Mouse (Mus musculus) kidney, postnatal 0 days (tissue): ENCODE results near the gene Olfr1423. TPM values are rescaled to one million over a fixed set of nuclear protein-coding genes. Genes with fewer than 3 reads are reported as not detected.
A peak's percentile ranks its signal among the peaks of the same experiment; 100 is the strongest.

Experiments
- ATAC-seq: fragments of 200-750 bp; cut with Nextera tagmentation; replicated peaks from 2 replicates; pipeline ENCODE4 v1.8.0; 2017; ENCODE audit warnings: low read depth, moderate number of reproducible peaks, moderate TSS enrichment, moderate library complexity; ENCODE audit not compliant: low FRiP score
- DNase-seq: peaks from one replicate; pipeline ENCODE4 v3.0.0-alpha.2; 2016; ENCODE audit warnings: low spot score
- H3K27ac ChIP-seq: fragments of 300-500 bp; sonication (generic); 2 replicates; pipeline ENCODE4 v1.5.1; 2014; ENCODE audit warnings: mild to moderate bottlenecking
- H3K27me3 ChIP-seq: fragments of 300-500 bp; sonication (generic); 2 replicates; pipeline ENCODE4 v1.6.1; 2014; ENCODE audit warnings: low read length, mixed read lengths; ENCODE audit not compliant: insufficient read depth
- H3K36me3 ChIP-seq: fragments of 300-500 bp; sonication (generic); 2 replicates; pipeline ENCODE4 v1.6.1; 2014; ENCODE audit warnings: low read length, mixed read lengths; ENCODE audit not compliant: insufficient read depth
- H3K4me1 ChIP-seq: fragments of 300-500 bp; sonication (generic); replicated peaks from 2 replicates; pipeline ENCODE4 v1.6.1; 2014; ENCODE audit warnings: antibody characterized with exemption, low read length, mixed read lengths; ENCODE audit not compliant: insufficient read depth
- H3K4me2 ChIP-seq: fragments of 300-500 bp; sonication (generic); 2 replicates; pipeline ENCODE4 v1.6.1; 2014; ENCODE audit warnings: mild to moderate bottlenecking, low read length, moderate library complexity, mixed read lengths
- H3K4me3 ChIP-seq: fragments of 300-500 bp; sonication (generic); replicated peaks from 2 replicates; pipeline ENCODE4 v1.5.1; 2014; ENCODE audit warnings: low read depth, low read length
- H3K9ac ChIP-seq: fragments of 300-500 bp; sonication (generic); 2 replicates; pipeline ENCODE4 v1.6.1; 2014; ENCODE audit warnings: low read depth, low read length
- H3K9me3 ChIP-seq: fragments of 300-500 bp; sonication (generic); replicated peaks from 2 replicates; pipeline ENCODE4 v1.6.1; 2016; ENCODE audit warnings: low read length, inconsistent platforms, mixed read lengths
- CTCF ChIP-seq: IDR thresholded peaks from 2 replicates; pipeline ENCODE4 v1.5.1; 2016; ENCODE audit warnings: antibody characterized with exemption, low read depth, mild to moderate bottlenecking, moderate library complexity
- WGBS: fragments of 180-500 bp; shearing (Covaris S2); extraction: QIAGEN DNeasy Blood & Tissue Kit; methylation state at CpG from one replicate; pipeline ENCODE4 v1.1.7; 2014; 5-methylcytosine and 5-hydroxymethylcytosine counted together
- polyA plus RNA-seq: library from polyadenylated mRNA; unstranded; fragments of >200 nt; fragmentation: Nextera tagmentation; extraction: Ambion mirVana; gene quantifications from 2 replicates; pipeline ENCODE4 v1.2.1, GENCODE M21; 2015

Gene Olfr1423
- polyA plus RNA-seq, 1 experiment from 2014 or later, result not detected

DNA sequence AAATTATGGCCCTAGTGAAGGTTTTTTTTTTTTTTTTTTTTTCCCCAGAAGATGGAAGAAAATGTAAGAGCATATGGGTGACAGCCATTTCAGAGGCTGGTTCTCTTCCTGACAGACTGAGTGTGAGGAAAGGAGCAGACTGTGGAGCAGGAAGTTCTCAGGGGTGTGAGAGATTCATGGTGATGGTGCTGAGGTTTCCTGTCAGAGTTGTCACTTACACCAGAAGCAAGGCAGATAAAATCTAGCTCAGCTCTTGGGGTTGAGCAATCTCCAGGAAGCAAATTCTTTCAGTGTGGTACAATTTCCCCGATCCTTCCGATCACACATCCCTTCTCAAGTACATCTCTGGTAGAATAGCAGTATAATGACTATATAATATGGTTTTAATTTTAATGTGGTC lies 14.5 kb downstream of the Olfr1423 start:
- Histone ChIP-seq H3K27ac (no peak overlapping the region), H3K4me1 (no peaks in the 10 kb centered on the region), H3K27me3 (no peaks in the 10 kb centered on the region), H3K9ac (no peak overlapping the region), H3K36me3 (no peaks in the 10 kb centered on the region), H3K9me3 (no peaks in the 10 kb centered on the region), H3K4me2 (no peak overlapping the region), H3K4me3 (no peak overlapping the region)
- DNase-seq, result no peak
- ATAC-seq, result no peak
- 75% methylated on average over 2 of the region's 2 CpGs for WGBS
- no peak for TF ChIP-seq CTCF

DNA sequence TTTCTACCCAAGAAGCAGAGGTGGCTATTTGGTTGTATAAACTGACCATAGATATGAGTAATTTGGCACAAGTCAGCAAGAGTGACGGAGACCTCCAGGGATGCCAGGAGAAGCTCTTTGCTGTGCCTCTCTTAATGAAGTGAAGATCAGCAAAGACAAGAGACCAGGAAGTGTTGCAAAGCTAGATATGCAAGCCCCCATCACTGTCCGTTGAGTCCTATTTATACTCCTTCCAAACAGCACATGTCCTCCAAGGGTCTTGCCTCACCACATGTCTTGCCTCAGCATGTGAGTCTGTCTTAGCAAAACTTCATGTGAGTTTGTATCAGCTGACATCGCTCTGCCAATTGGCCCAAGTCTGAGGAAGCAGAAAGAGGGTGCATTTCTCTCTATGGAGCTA lies 15.8 kb downstream of the Olfr1423 start:
- no peak overlapping the region for H3K4me2 ChIP-seq
- no peak for TF ChIP-seq CTCF
- DNase-seq (no peak), ATAC-seq (no peak)
- no peak overlapping the region for H3K9ac ChIP-seq
- no peaks in the 10 kb centered on the region for H3K9me3 ChIP-seq
- no peak overlapping the region for H3K4me3 ChIP-seq
- 92% methylated on average over 3 of the region's 3 CpGs for WGBS
- no peak overlapping the region for H3K27ac ChIP-seq
- no peaks in the 10 kb centered on the region for H3K36me3 ChIP-seq
- no peaks in the 10 kb centered on the region for H3K27me3 ChIP-seq
- no peaks in the 10 kb centered on the region for H3K4me1 ChIP-seq

DNA sequence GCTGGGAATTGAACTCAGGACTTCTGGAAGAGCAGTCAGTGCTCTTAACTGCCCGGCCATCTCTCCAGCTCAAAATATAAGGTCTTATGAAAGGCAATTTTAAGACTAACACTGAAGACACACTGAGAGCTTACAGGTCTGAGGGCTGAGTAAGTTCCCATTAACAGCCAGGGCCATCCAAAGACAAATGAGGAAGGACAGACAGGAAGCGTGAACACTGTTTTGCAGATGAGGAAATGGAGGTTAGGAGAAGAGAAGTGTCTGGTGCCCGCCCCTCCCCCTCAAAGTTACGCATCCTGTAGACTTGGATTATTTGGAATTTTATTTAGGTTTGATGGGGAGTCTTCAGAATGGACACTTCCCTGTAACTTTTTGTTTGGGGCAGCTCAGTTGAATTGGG lies 17.0 kb downstream of the Olfr1423 start:
- H3K4me3 ChIP-seq, result no peak overlapping the region
- no peak for DNase-seq
- no peak overlapping the region for H3K9ac ChIP-seq
- no peak for TF ChIP-seq CTCF
- H3K27me3 ChIP-seq, result no peaks in the 10 kb centered on the region
- no peaks in the 10 kb centered on the region for H3K36me3 ChIP-seq
- no peak for ATAC-seq
- WGBS, result 80% methylated on average over 4 of the region's 4 CpGs
- H3K27ac ChIP-seq, result no peak overlapping the region
- no peak overlapping the region for H3K4me2 ChIP-seq
- no peaks in the 10 kb centered on the region for H3K4me1 ChIP-seq
- H3K9me3 ChIP-seq, result no peaks in the 10 kb centered on the region

DNA sequence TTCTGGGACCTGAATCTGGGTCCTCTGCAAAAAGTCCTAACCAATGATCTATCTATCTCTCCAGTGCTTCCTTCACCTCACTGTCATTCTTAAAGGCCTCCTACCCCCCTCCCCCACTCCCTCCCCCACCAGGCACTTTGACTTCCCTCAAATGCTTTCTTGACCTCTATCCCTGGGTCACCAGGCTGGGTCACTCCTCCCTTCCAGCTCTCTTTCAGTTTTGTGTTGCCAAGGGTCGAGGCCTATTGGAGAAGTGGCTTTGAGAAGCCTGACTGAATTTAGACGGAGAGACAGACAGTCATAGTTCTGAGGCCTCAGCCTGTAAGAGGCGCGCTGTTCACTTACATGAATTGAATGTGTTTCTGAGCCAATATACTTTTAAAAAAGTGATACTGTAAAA lies 24.9 kb downstream of the Olfr1423 start:
- 65% methylated on average over 4 of the region's 4 CpGs for WGBS
- Histone ChIP-seq H3K9ac (no peak overlapping the region), H3K4me3 (no peak overlapping the region), H3K9me3 (no peaks in the 10 kb centered on the region), H3K4me2 (no peak overlapping the region), H3K4me1 (no peaks in the 10 kb centered on the region), H3K27ac (no peak overlapping the region), H3K27me3 (no peaks in the 10 kb centered on the region), H3K36me3 (no peaks in the 10 kb centered on the region)
- TF ChIP-seq CTCF, result no peak
- DNase-seq, result no peak
- ATAC-seq, result no peak

DNA sequence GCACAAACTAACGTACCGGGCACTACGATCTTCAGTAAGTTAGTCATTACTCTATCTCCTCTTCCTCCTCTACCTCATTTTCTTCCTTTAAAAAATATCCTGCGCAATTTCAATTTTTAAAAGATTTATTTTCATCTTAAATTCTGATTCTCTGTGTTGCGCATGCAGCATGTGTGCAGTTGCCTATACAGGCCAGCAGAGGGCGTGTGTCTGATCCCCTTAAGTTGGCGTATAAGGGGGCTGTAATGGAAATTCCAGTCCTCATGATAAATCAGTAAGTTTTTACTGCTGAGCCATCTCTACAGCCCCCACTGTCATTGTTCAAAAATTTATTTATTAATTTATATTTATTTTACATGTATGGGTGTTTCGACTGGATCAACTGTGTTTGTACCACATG lies 25.4 kb downstream of the Olfr1423 start:
- Histone ChIP-seq H3K27ac (no peak overlapping the region), H3K36me3 (no peaks in the 10 kb centered on the region), H3K4me1 (no peaks in the 10 kb centered on the region), H3K9me3 (no peaks in the 10 kb centered on the region), H3K27me3 (no peaks in the 10 kb centered on the region), H3K4me2 (no peak overlapping the region), H3K4me3 (no peak overlapping the region), H3K9ac (no peak overlapping the region)
- peak; percentile 60 for TF ChIP-seq CTCF
- DNase-seq (no peak), ATAC-seq (no peak)
- 73% methylated on average over 8 of the region's 8 CpGs for WGBS

DNA sequence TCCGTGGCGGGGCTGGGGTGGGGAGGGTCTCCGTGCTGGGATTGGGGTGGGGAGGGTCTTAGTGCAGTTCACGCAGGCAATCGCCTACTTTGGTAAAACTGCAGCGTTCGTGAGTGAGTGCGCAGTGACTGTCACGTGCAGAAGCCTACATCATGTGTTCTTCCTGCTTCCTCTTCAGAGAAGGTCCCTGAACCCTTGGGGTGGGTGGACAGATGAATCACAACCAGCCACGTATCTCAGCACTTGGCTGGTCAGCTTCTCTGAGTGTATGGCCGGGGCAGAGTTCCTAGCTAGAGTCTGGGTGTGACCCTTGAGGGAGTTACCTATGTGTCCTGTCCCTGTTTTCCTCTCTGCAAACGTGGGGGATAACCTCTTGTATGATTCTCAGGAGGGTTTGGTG lies 27.9 kb downstream of the Olfr1423 start:
- no peak overlapping the region for H3K27ac ChIP-seq
- H3K36me3 ChIP-seq, result no peaks in the 10 kb centered on the region
- DNase-seq (peak; percentile 71), ATAC-seq (no peak)
- peak overlapping the region; percentile 24; the same call in 1 of the 2 replicates for H3K9ac ChIP-seq
- peak overlapping the region; percentile 76 for H3K4me2 ChIP-seq
- no peaks in the 10 kb centered on the region for H3K27me3 ChIP-seq
- TF ChIP-seq CTCF, result no peak
- H3K4me3 ChIP-seq, result peak overlapping the region; percentile 56
- no peaks in the 10 kb centered on the region for H3K9me3 ChIP-seq
- no peaks in the 10 kb centered on the region for H3K4me1 ChIP-seq
- WGBS, result 0% methylated on average over 12 of the region's 12 CpGs

DNA sequence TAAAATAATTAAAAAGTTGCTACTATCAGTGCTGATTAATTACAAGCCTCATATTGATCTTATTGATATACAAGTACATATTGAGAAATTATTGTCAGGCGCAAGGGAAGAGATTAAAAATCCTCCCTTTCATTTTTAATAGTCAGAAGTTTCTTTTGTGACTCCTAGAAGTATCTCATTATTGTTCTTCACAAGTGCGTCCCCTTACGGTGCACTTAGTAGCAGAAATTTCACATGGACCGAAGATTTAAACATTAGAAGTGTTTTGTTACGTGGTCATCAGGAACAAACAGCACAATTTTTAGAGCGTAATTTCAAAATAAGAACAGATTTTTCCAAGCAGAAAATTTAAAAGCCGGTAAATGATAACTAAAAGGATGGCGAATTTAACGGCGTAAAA lies 28.5 kb downstream of the Olfr1423 start:
- TF ChIP-seq CTCF, result no peak
- no peak for ATAC-seq
- no peak overlapping the region for H3K27ac ChIP-seq
- no peak for DNase-seq
- no peaks in the 10 kb centered on the region for H3K36me3 ChIP-seq
- H3K4me1 ChIP-seq, result no peaks in the 10 kb centered on the region
- H3K9me3 ChIP-seq, result no peaks in the 10 kb centered on the region
- peak overlapping the region; percentile 24; the same call in 1 of the 2 replicates for H3K9ac ChIP-seq
- WGBS, result 1% methylated on average over 10 of the region's 10 CpGs
- H3K4me2 ChIP-seq, result peak overlapping the region; percentile 76
- peak overlapping the region; percentile 56 for H3K4me3 ChIP-seq
- no peaks in the 10 kb centered on the region for H3K27me3 ChIP-seq
